ENCODE assay signal across 10 mouse cellular contexts in the genomic region with DNA sequence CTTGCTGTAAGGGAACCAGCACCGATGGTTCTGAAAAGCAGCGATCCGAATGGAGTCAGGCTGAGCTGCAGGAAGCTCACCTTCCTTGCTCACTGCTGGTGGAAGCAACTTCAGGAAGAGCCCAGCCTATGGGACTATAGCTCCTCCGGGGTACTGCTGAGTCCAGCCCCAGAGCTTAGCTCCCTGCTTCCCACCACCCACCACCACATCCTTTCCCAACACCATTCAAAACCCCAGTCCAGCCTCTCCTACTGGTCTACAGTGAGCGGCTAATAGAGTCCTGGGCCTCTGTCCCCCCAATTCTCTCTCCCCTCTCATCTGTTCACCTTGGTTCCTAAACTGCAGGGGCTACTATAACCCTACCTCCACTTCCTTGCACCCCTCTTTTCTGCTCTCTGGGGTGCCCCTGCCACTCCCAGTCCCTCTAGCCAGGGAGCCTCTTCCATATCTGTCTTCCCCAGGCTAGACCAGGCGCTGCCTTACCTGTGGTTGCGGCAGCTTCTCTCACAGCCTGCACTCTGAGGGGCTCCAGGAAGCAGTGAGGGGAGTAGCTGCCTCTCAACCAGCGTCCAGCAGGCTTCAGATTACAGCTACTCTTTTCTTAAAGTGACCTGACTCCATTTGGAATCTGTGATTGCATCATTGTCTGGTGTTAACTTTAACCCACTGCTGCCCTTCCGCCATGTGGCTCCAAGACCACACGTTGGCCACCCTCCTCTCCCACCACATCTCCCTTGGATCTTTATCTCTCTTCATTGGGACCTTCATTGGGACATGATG. TPM values are rescaled to one million over a fixed set of nuclear protein-coding genes. Genes with fewer than 3 reads are reported as not detected.
DNase-seq lines count a peak whose midpoint lies in the region; ATAC-seq and TF ChIP-seq lines count a peak whose summit lies in the region.
"Had no signal": no experiment of that assay in that cellular context is flagged by ENCODE, and none has a peak within 500 bp of the region (broad histone marks: within the 10 kb centered on the region; RNA-seq: fewer than 3 reads in every experiment).

A gene (minus strand): TSS at position 689 of the 780 bp plus-strand sequence.

- DNase-seq in kidney, adult 18-20 months, result no peak
- no peak for DNase-seq in adrenal gland, postnatal 4 days (ENCODE audit: low spot score in 2 of 2)
- DNase-seq in gastrocnemius, postnatal 14 days, result no peak
- no peak for DNase-seq in hindbrain, postnatal 0 days (ENCODE audit: low spot score)
- no peak for DNase-seq in midbrain, embryonic 10.5 days (ENCODE audit: low spot score)
- no peak for DNase-seq in cerebellum, adult 11 months
- DNase-seq in kidney, adult 11 months, result no peak

- H3K36me3 ChIP-seq in kidney, embryonic 16.5 days (ENCODE audit: insufficient read depth, low read length), result no peaks in the 10 kb centered on the region
- no peaks in the 10 kb centered on the region for H3K36me3 ChIP-seq in hindbrain, postnatal 0 days (ENCODE audit: insufficient read depth, low read length)
- H3K36me3 ChIP-seq in midbrain, embryonic 10.5 days, result no peaks in the 10 kb centered on the region
- H3K36me3 ChIP-seq: G1E had no signal

- 23% methylated on average over 10 of the region's 10 CpGs for whole genome bisulfite sequencing in kidney, embryonic 16.5 days
- 49% methylated on average over 10 of the region's 10 CpGs for WGBS in hindbrain, postnatal 0 days
- WGBS in midbrain, embryonic 10.5 days, result 61% methylated on average over 10 of the region's 10 CpGs

- H3K4me1 ChIP-seq in kidney, embryonic 16.5 days (ENCODE audit: insufficient read depth, low read length), result peaks cover 20% of the 10 kb centered on the region
- no peaks in the 10 kb centered on the region for H3K4me1 ChIP-seq in hindbrain, postnatal 0 days (ENCODE audit: insufficient read depth, low read length)
- peaks cover 25% of the 10 kb centered on the region for H3K4me1 ChIP-seq in midbrain, embryonic 10.5 days

- H3K4me2 ChIP-seq in kidney, embryonic 16.5 days (replicated peaks; ENCODE audit: low read depth, low read length), result peak within 1 kb of the TSS; percentile 62
- H3K4me2 ChIP-seq in hindbrain, postnatal 0 days (ENCODE audit: low read depth, low read length), result no peak within 1 kb of the TSS

- TF ChIP-seq CTCF in hindbrain, postnatal 0 days (IDR thresholded peaks at IDR 0.05; ENCODE audit: low read depth), result no peak

- H3K9ac ChIP-seq in kidney, embryonic 16.5 days (replicated peaks; ENCODE audit: low read length), result peak within 1 kb of the TSS; percentile 70
- no peak within 1 kb of the TSS for H3K9ac ChIP-seq in hindbrain, postnatal 0 days (replicated peaks; ENCODE audit: low read length)

- no peaks in the 10 kb centered on the region for H3K9me3 ChIP-seq in kidney, embryonic 16.5 days (ENCODE audit: low read length)
- no peaks in the 10 kb centered on the region for H3K9me3 ChIP-seq in hindbrain, postnatal 0 days (ENCODE audit: low read length)
- no peaks in the 10 kb centered on the region for H3K9me3 ChIP-seq in midbrain, embryonic 10.5 days (replicated peaks)
- H3K9me3 ChIP-seq: G1E had no signal

- peak; percentile 69; the same call in 1 of the 2 replicates for ATAC-seq in kidney, embryonic 16.5 days (ENCODE audit: low FRiP score, low TSS enrichment)
- ATAC-seq in hindbrain, postnatal 0 days, result no peak

- H3K27me3 ChIP-seq in kidney, embryonic 16.5 days (ENCODE audit: insufficient read depth, low read length), result no peaks in the 10 kb centered on the region
- no peaks in the 10 kb centered on the region for H3K27me3 ChIP-seq in hindbrain, postnatal 0 days (ENCODE audit: insufficient read depth, low read length)
- H3K27me3 ChIP-seq in midbrain, embryonic 10.5 days (ENCODE audit: low read depth, poor library complexity, severe bottlenecking), result no peaks in the 10 kb centered on the region

- H3K4me3 ChIP-seq in kidney, embryonic 16.5 days (ENCODE audit: low read length), result peak within 1 kb of the TSS; percentile 51
- H3K4me3 ChIP-seq in hindbrain, postnatal 0 days (ENCODE audit: low read length), result no peak within 1 kb of the TSS
- H3K4me3 ChIP-seq in midbrain, embryonic 10.5 days, result peak within 1 kb of the TSS; percentile 38

- peak within 1 kb of the TSS; percentile 30 for H3K27ac ChIP-seq in kidney, embryonic 16.5 days (ENCODE audit: low read length)
- no peak within 1 kb of the TSS for H3K27ac ChIP-seq in hindbrain, postnatal 0 days
- peak within 1 kb of the TSS; percentile 75 for H3K27ac ChIP-seq in midbrain, embryonic 10.5 days (replicated peaks)

- intact Hi-C loops in gastrocnemius, postnatal 14 days (cut with DNase I; ENCODE audit: low total_unique reads), result no loop called here

RNA-seq across cellular contexts. Expression of the gene that starts here (rescaled TPM):
- 121 and 127 TPM in 2 replicates for polyA plus RNA-seq in kidney, embryonic 16.5 days (2015; fragmentation: Nextera tagmentation; extraction: Ambion mirVana)
- 100 to 1,000 TPM in 1 of 2 experiments, 10 to 100 TPM in 1; 45.8 to 111 TPM for total RNA-seq in adrenal gland, postnatal 4 days (2021)
- total RNA-seq in gastrocnemius, postnatal 14 days (2021), result 100 to 1,000 TPM; 128 to 156 TPM
- 56.6 and 57.6 TPM in 2 replicates for total RNA-seq in hindbrain, postnatal 0 days (2014; rRNA removed)
- polyA plus RNA-seq in hindbrain, postnatal 0 days (2015; fragmentation: Nextera tagmentation; extraction: Ambion mirVana), result 41.5 and 47.1 TPM in 2 replicates
- 69.6 and 70.2 TPM in 2 replicates for polyA plus RNA-seq in midbrain, embryonic 10.5 days (2016; fragmentation: Nextera tagmentation; extraction: Ambion mirVana)
- total RNA-seq: neutrophil, adult 5-6 weeks had no signal
- polyA plus RNA-seq: G1E had no signal
